Mouse (Mus musculus) neural tube, embryonic 15.5 days (tissue): ENCODE measurements at regions not wholly inside any gene's neighbourhood (a gene's known extent, or its start where the extent isn't known, plus 50 kb on each side); places are given as distances from the start of the nearest gene placed in this dataset.

Source experiments
- ATAC-seq: fragments of 200-750 bp; cut with Nextera tagmentation; 2 replicates; pipeline ENCODE4 v1.8.0; 2017; ENCODE audit warnings: mild to moderate bottlenecking, moderate TSS enrichment, moderate library complexity; ENCODE audit not compliant: low FRiP score
- H3K27ac ChIP-seq: fragments of 300-500 bp; sonication (generic); replicated peaks from 2 replicates; pipeline ENCODE4 v1.5.1; 2015; ENCODE audit warnings: mild to moderate bottlenecking, inconsistent platforms
- H3K27me3 ChIP-seq: fragments of 300-500 bp; sonication (generic); replicated peaks from 2 replicates; pipeline ENCODE4 v1.6.1; 2015; ENCODE audit warnings: inconsistent platforms
- H3K36me3 ChIP-seq: fragments of 300-500 bp; sonication (generic); 2 replicates; pipeline ENCODE4 v1.6.1; 2015; ENCODE audit warnings: inconsistent platforms
- H3K4me1 ChIP-seq: fragments of 300-500 bp; sonication (generic); 2 replicates; pipeline ENCODE4 v1.6.1; 2015; ENCODE audit warnings: inconsistent platforms
- H3K4me2 ChIP-seq: fragments of 300-500 bp; sonication (generic); 2 replicates; pipeline ENCODE4 v1.6.1; 2015; ENCODE audit warnings: inconsistent platforms, mild to moderate bottlenecking, moderate library complexity
- H3K4me3 ChIP-seq: fragments of 300-500 bp; sonication (generic); replicated peaks from 2 replicates; pipeline ENCODE4 v1.5.1; 2015; ENCODE audit warnings: mild to moderate bottlenecking, inconsistent platforms
- H3K9ac ChIP-seq: fragments of 300-500 bp; sonication (generic); replicated peaks from 2 replicates; pipeline ENCODE4 v1.6.1; 2015; ENCODE audit warnings: mild to moderate bottlenecking, inconsistent platforms
- H3K9me3 ChIP-seq: fragments of 300-500 bp; sonication (generic); replicated peaks from 2 replicates; pipeline ENCODE4 v1.6.1; 2016; ENCODE audit warnings: inconsistent platforms
- WGBS: fragments of 180-500 bp; shearing (Covaris S2); methylation state at CpG from one replicate; pipeline ENCODE4 v1.1.7; 2015; ENCODE audit warnings: mixed read lengths; 5-methylcytosine and 5-hydroxymethylcytosine counted together

- Histone ChIP-seq H3K36me3 (no peaks in the 10 kb centered on the region), H3K4me1 (peaks cover 7% of the 10 kb centered on the region), H3K4me2 (peak overlapping the region; percentile 30; the same call in 1 of the 2 replicates), H3K9me3 (peaks cover 4% of the 10 kb centered on the region; the same call in 1 of the 2 replicates), H3K27me3 (0 out of 2 replicates have a peak, but pooled peaks cover 9% of the 10 kb centered on the region), H3K4me3 (no peak overlapping the region), H3K27ac (no peak overlapping the region), H3K9ac (no peak overlapping the region)
- ATAC-seq: no peak
- WGBS: 43% methylated on average over 17 of the region's 17 CpGs
These were observed 50.7 kb upstream of the Six3 start for GRCm38 (mm10) chr17:85562510-85563266.

GRCm38 (mm10) chr17:85563391-85563790 is 50.0 kb upstream of the Six3 start:
- Histone ChIP-seq H3K4me3 (no peak overlapping the region), H3K27me3 (0 out of 2 replicates have a peak, but pooled peaks cover 9% of the 10 kb centered on the region), H3K27ac (no peak overlapping the region), H3K9me3 (peaks cover 4% of the 10 kb centered on the region; the same call in 1 of the 2 replicates), H3K4me2 (no peak overlapping the region), H3K36me3 (no peaks in the 10 kb centered on the region), H3K4me1 (peaks cover 7% of the 10 kb centered on the region), H3K9ac (no peak overlapping the region)
- WGBS: 85% methylated on average over 8 of the region's 8 CpGs
- no peak for ATAC-seq
